Mouse (Mus musculus) liver, embryonic 14.5 days (tissue): ENCODE data around the gene Npas4.

ENCODE experiments used
- CTCF ChIP-seq: IDR thresholded peaks from 2 replicates; pipeline ENCODE4 v1.5.1; 2016; ENCODE audit warnings: antibody characterized with exemption, low read depth, control low read depth
- EP300 ChIP-seq: IDR thresholded peaks from 2 replicates; pipeline ENCODE4 v1.6.1; 2016; ENCODE audit warnings: antibody characterized with exemption, low read depth

DNA sequence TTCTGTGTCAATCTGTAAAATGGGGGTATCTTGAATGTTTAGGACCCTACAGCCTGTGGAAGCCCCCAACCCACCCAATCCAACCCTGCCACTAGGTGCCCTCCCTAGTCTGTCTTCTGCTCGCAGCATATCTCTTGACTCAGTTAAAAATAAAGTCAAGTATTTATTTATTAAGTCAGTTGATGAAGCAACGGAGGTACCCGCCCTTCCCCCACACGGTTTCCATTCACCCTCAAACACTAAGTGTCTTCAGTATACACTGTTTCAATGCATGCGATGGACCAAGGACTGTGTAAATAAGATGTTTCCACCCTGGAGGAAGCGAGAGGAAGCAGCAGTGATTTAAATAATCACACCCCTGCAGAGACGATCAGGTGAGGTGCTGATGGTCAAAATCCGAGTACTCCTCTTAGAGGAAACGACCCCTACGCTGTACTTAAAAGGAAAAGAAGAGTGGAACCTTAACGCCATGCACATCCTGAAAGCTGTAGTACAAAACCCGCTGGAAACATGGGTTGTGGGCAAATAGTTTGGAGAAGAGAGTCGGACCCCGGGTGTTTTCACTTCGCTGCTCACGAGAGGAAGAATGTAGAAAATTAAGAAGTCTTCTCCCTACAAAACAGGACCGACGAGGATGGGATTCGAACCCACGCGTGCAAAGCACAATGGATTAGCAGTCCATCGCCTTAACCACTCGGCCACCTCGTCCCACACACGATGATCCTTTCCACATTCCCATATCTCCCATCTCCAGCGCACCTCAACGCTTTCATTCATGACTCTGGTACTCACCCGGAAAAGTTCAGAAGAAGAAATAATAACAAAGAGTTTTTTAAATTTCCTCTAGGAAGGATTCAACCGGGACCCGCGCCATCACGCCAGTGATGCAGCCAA is 47.8 kb upstream of the Npas4 start:
- no peak for TF ChIP-seq CTCF
- TF ChIP-seq EP300: no peak
